Mouse (Mus musculus): ENCODE results near the gene Plcd3. TPM values are rescaled to one million over a fixed set of nuclear protein-coding genes. Genes with fewer than 3 reads are reported as not detected.
A peak's percentile ranks its signal among the peaks of the same experiment; 100 is the strongest.

The Plcd3 gene
- polyA plus RNA-seq (2015; fragmentation: Nextera tagmentation; extraction: Ambion mirVana): 4.2 and 5.6 TPM in 2 replicates

GRCm38 (mm10) chr11:103101481-103101865 is at the start of gene Plcd3, which contains the start of gene Acbd4:
Plcd3 (minus strand) TSS chr11:103101658.
Acbd4 (plus strand) TSS chr11:103101682.
- DNase-seq (ENCODE audit: low spot score) (peak; percentile 86), ATAC-seq (replicated peaks; ENCODE audit: low FRiP score, low read depth) (peak; percentile 35)
- H3K27ac ChIP-seq: no peak within 1 kb of the TSS; the same call in 1 of the 2 replicates
- no peaks in the 10 kb centered on the region for H3K27me3 ChIP-seq (ENCODE audit: insufficient read depth, low read length)
- H3K4me3 ChIP-seq (replicated peaks; ENCODE audit: low read depth, low read length): peak within 1 kb of the TSS; percentile 55
- no peaks in the 10 kb centered on the region for H3K9me3 ChIP-seq (replicated peaks; ENCODE audit: low read length)
- no peaks in the 10 kb centered on the region for H3K36me3 ChIP-seq (ENCODE audit: insufficient read depth, low read length)
- WGBS: under 1% methylated on average over 30 of the region's 34 CpGs
- H3K4me1 ChIP-seq (replicated peaks; ENCODE audit: insufficient read depth, low read length): peaks cover 24% of the 10 kb centered on the region; the same call in 1 of the 2 replicates
- peak within 1 kb of the TSS; percentile 58 for H3K9ac ChIP-seq (ENCODE audit: low read depth, low read length)
- 0 out of 2 replicates have a peak, but pooled peaks have one; percentile 12 for TF ChIP-seq CTCF (IDR thresholded peaks at IDR 0.05; ENCODE audit: low read depth)
- H3K4me2 ChIP-seq (ENCODE audit: low read length): peak within 1 kb of the TSS; percentile 92

- Histone ChIP-seq H3K36me3 (ENCODE audit: insufficient read depth, low read length) (no peaks in the 10 kb centered on the region), H3K4me1 (replicated peaks; ENCODE audit: insufficient read depth, low read length) (no peaks in the 10 kb centered on the region), H3K9ac (ENCODE audit: low read depth, low read length) (no peak overlapping the region), H3K9me3 (replicated peaks; ENCODE audit: low read length) (no peaks in the 10 kb centered on the region), H3K4me2 (ENCODE audit: low read length) (no peak overlapping the region), H3K27ac (no peak overlapping the region), H3K27me3 (ENCODE audit: insufficient read depth, low read length) (no peaks in the 10 kb centered on the region), H3K4me3 (replicated peaks; ENCODE audit: low read depth, low read length) (no peak overlapping the region)
- ATAC-seq (replicated peaks; ENCODE audit: low FRiP score, low read depth) (no peak), DNase-seq (ENCODE audit: low spot score) (no peak)
- no peak for TF ChIP-seq CTCF (IDR thresholded peaks at IDR 0.05; ENCODE audit: low read depth)
- 93% methylated on average over 4 of the region's 4 CpGs for WGBS
These were observed 48.3 kb upstream of the Plcd3 start for GRCm38 (mm10) chr11:103149771-103150170.

GRCm38 (mm10) chr11:103147766-103148165 is 46.3 kb upstream of the Plcd3 start:
- TF ChIP-seq CTCF (IDR thresholded peaks at IDR 0.05; ENCODE audit: low read depth): no peak
- Histone ChIP-seq H3K27ac (peak overlapping the region; percentile 40), H3K4me1 (replicated peaks; ENCODE audit: insufficient read depth, low read length) (peaks cover 4% of the 10 kb centered on the region; the same call in 1 of the 2 replicates), H3K9ac (ENCODE audit: low read depth, low read length) (no peak overlapping the region), H3K36me3 (ENCODE audit: insufficient read depth, low read length) (no peaks in the 10 kb centered on the region), H3K27me3 (ENCODE audit: insufficient read depth, low read length) (no peaks in the 10 kb centered on the region), H3K9me3 (replicated peaks; ENCODE audit: low read length) (no peaks in the 10 kb centered on the region), H3K4me2 (ENCODE audit: low read length) (no peak overlapping the region), H3K4me3 (replicated peaks; ENCODE audit: low read depth, low read length) (no peak overlapping the region)
- 37% methylated on average over 4 of the region's 4 CpGs for WGBS
- DNase-seq (ENCODE audit: low spot score): peak; percentile 37
- 0 out of 2 replicates have a peak, but pooled peaks have one; percentile 39 for ATAC-seq (replicated peaks; ENCODE audit: low FRiP score, low read depth)

GRCm38 (mm10) chr11:103146386-103146785 is 44.9 kb upstream of the Plcd3 start:
- Histone ChIP-seq H3K27me3 (ENCODE audit: insufficient read depth, low read length) (no peaks in the 10 kb centered on the region), H3K36me3 (ENCODE audit: insufficient read depth, low read length) (no peaks in the 10 kb centered on the region), H3K9me3 (replicated peaks; ENCODE audit: low read length) (no peaks in the 10 kb centered on the region), H3K4me1 (replicated peaks; ENCODE audit: insufficient read depth, low read length) (peaks cover 18% of the 10 kb centered on the region), H3K9ac (ENCODE audit: low read depth, low read length) (no peak overlapping the region), H3K27ac (no peak overlapping the region), H3K4me3 (replicated peaks; ENCODE audit: low read depth, low read length) (no peak overlapping the region), H3K4me2 (ENCODE audit: low read length) (no peak overlapping the region)
- no peak for DNase-seq (ENCODE audit: low spot score)
- ATAC-seq (replicated peaks; ENCODE audit: low FRiP score, low read depth): no peak
- 0 out of 2 replicates have a peak, but pooled peaks have one; percentile 4 for TF ChIP-seq CTCF (IDR thresholded peaks at IDR 0.05; ENCODE audit: low read depth)
- 84% methylated on average over 4 of the region's 4 CpGs for WGBS

- Histone ChIP-seq H3K4me3 (replicated peaks; ENCODE audit: low read depth, low read length) (no peak overlapping the region), H3K4me2 (ENCODE audit: low read length) (no peak overlapping the region), H3K4me1 (replicated peaks; ENCODE audit: insufficient read depth, low read length) (peaks cover 23% of the 10 kb centered on the region), H3K9me3 (replicated peaks; ENCODE audit: low read length) (no peaks in the 10 kb centered on the region), H3K36me3 (ENCODE audit: insufficient read depth, low read length) (no peaks in the 10 kb centered on the region), H3K27ac (no peak overlapping the region), H3K27me3 (ENCODE audit: insufficient read depth, low read length) (no peaks in the 10 kb centered on the region), H3K9ac (ENCODE audit: low read depth, low read length) (no peak overlapping the region)
- TF ChIP-seq CTCF (IDR thresholded peaks at IDR 0.05; ENCODE audit: low read depth): no peak
- DNase-seq (ENCODE audit: low spot score) (no peak), ATAC-seq (replicated peaks; ENCODE audit: low FRiP score, low read depth) (no peak)
- WGBS: 44% methylated on average over 12 of the region's 12 CpGs
These were observed 43.1 kb upstream of the Plcd3 start for GRCm38 (mm10) chr11:103144309-103145285.

- H3K4me1 ChIP-seq (replicated peaks; ENCODE audit: insufficient read depth, low read length): peaks cover 23% of the 10 kb centered on the region
- peak overlapping the region; percentile 84 for H3K27ac ChIP-seq
- H3K36me3 ChIP-seq (ENCODE audit: insufficient read depth, low read length): 0 out of 2 replicates have a peak, but pooled peaks cover 4% of the 10 kb centered on the region
- H3K9me3 ChIP-seq (replicated peaks; ENCODE audit: low read length): no peaks in the 10 kb centered on the region
- DNase-seq (ENCODE audit: low spot score) (peak; percentile 87), ATAC-seq (replicated peaks; ENCODE audit: low FRiP score, low read depth) (peak; percentile 58)
- H3K9ac ChIP-seq (ENCODE audit: low read depth, low read length): peak overlapping the region; percentile 42; the same call in 1 of the 2 replicates
- peak overlapping the region; percentile 4; the same call in 1 of the 2 replicates for H3K4me3 ChIP-seq (replicated peaks; ENCODE audit: low read depth, low read length)
- H3K4me2 ChIP-seq (ENCODE audit: low read length): peak overlapping the region; percentile 40
- WGBS: 16% methylated on average over 8 of the region's 8 CpGs
- H3K27me3 ChIP-seq (ENCODE audit: insufficient read depth, low read length): no peaks in the 10 kb centered on the region
- peak; percentile 50 for TF ChIP-seq CTCF (IDR thresholded peaks at IDR 0.05; ENCODE audit: low read depth)
These were observed 41.2 kb upstream of the Plcd3 start for GRCm38 (mm10) chr11:103142441-103143182.
